Comparison of ENCODE assay signal across 13 mouse cellular contexts in the genomic region with DNA sequence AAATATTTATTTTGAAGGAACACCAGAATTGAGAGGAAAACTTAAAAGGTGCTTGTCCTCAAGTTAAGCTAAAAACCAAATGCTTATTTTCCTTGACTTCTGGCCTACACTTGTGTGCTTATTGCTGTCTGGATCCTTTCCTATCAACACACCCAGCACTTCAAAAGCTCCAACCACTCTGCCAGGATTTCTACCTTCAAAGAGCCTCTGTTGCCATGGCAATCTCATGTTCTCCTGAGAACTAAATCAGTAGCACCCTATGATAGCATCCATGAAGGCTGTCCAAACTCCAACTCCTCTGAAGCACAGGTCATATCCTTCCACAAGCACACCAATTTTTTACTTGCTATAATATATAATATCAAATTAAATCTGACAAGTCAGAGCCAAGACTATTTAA. TPM values are rescaled to one million over a fixed set of nuclear protein-coding genes. Genes with fewer than 3 reads are reported as not detected.
A peak's percentile ranks its signal among the peaks of the same experiment; 100 is the strongest.
DNase-seq lines count a peak whose midpoint lies in the region; ATAC-seq lines count a peak whose summit lies in the region.
"Had no signal": no experiment of that assay in that cellular context is flagged by ENCODE, and none has a peak within 500 bp of the region (broad histone marks: within the 10 kb centered on the region; RNA-seq: fewer than 3 reads in every experiment).

No protein-coding gene starts in this region.

- ATAC-seq in cerebellum, adult (ENCODE audit: insufficient number of reproducible peaks, low FRiP score, low TSS enrichment): no peak
- ATAC-seq: inflammation-experienced regulatory T-cells, adult 6 months had no signal

- no peaks in the 10 kb centered on the region for H3K9me3 ChIP-seq in limb, embryonic 10.5 days (replicated peaks)
- H3K9me3 ChIP-seq: limb, embryonic 12.5 days had no signal

- H3K36me3 ChIP-seq in limb, embryonic 10.5 days: peaks cover 6% of the 10 kb centered on the region

- H3K4me3 ChIP-seq in limb, embryonic 10.5 days: no peak overlapping the region
- H3K4me3 ChIP-seq: limb, embryonic 12.5 days had no signal

- H3K27me3 ChIP-seq in limb, embryonic 10.5 days (ENCODE audit: low read depth, poor library complexity, severe bottlenecking): no peaks in the 10 kb centered on the region
- H3K27me3 ChIP-seq: limb, embryonic 12.5 days had no signal

- H3K4me1 ChIP-seq in limb, embryonic 10.5 days: peaks cover 12% of the 10 kb centered on the region

- H3K27ac ChIP-seq in limb, embryonic 10.5 days: no peak overlapping the region
- H3K27ac ChIP-seq: limb, embryonic 12.5 days; stomach, postnatal 0 days had no signal

- DNase-seq in cerebellum, postnatal 14 days: peak; percentile 6 to 53
- peak; percentile 30 for DNase-seq in layer of hippocampus, adult 9-11 months
- DNase-seq in layer of hippocampus, postnatal 25 days (ENCODE audit: extremely low spot score in 1 of 2, low spot score in 1 of 2): no peak
- DNase-seq in adrenal gland, postnatal 14 days: peak; percentile 31
- DNase-seq in heart, postnatal 4 days: peak; percentile 12
- DNase-seq in thymus, postnatal 10 days (ENCODE audit: low spot score in 2 of 2): no peak
- DNase-seq in limb, embryonic 10.5 days (ENCODE audit: low spot score): no peak
- DNase-seq: cerebellum, postnatal 36 days; gastrocnemius, postnatal 14 days had no signal

RNA-seq across cellular contexts. Expression of gene Tcf12, which starts 27.5 kb away (rescaled TPM):
- total RNA-seq in layer of hippocampus, postnatal 25 days (2021): 10 to 100 TPM; 50.1 to 68.1 TPM
- total RNA-seq in adrenal gland, postnatal 14 days (2021): 82.7 and 103 TPM in 2 replicates
- total RNA-seq in heart, postnatal 4 days (2021): 10 to 100 TPM; 77.3 to 81.9 TPM
- polyA plus RNA-seq in limb, embryonic 10.5 days (2016; fragmentation: Nextera tagmentation; extraction: Ambion mirVana): 201 and 216 TPM in 2 replicates

Comparison
In these comparisons a context has a peak if more than half of its experiments do, and no peak if none do; other contexts are left out.
1. DNase-seq: peak in cerebellum, postnatal 14 days (2 of 2), layer of hippocampus, adult 9-11 months (single experiment), adrenal gland, postnatal 14 days (single experiment) and heart, postnatal 4 days (single experiment); none in layer of hippocampus, postnatal 25 days (0 of 2), thymus, postnatal 10 days (0 of 2) and limb, embryonic 10.5 days (single experiment).